Mouse (Mus musculus) neutrophil, adult 5-6 weeks (primary cell): ENCODE data around the gene Frmpd2. TPM values are rescaled to one million over a fixed set of nuclear protein-coding genes. Genes with fewer than 3 reads are reported as not detected.

Source experiments
- ATAC-seq: fragments of 151-379, 151-347 bp; 2 replicates; pipeline ENCODE4 v1.8.0; 2017; ENCODE audit warnings: mild to moderate bottlenecking, moderate TSS enrichment; ENCODE audit not compliant: insufficient number of reproducible peaks, poor library complexity, low FRiP score, severe bottlenecking; ENCODE audit errors: extremely low read depth
- total RNA-seq: library from RNA; stranded (forward); fragments of 200-1000 nt; gene quantifications from 2 replicates; pipeline ENCODE4 v1.2.3, GENCODE M21; 2017

Gene Frmpd2
- total RNA-seq, 1 experiment from 2014 or later: not detected

GRCm38 (mm10) chr14:33500631-33501030, 29.1 kb downstream of the Frmpd2 start:
- no peak for ATAC-seq

GRCm38 (mm10) chr14:33503311-33503710, 31.8 kb downstream of the Frmpd2 start:
- no peak for ATAC-seq

GRCm38 (mm10) chr14:33506696-33507095, 35.2 kb downstream of the Frmpd2 start:
- ATAC-seq: no peak

GRCm38 (mm10) chr14:33508660-33509059, 37.2 kb downstream of the Frmpd2 start:
- no peak for ATAC-seq

- ATAC-seq: no peak
These were observed 42.4 kb downstream of the Frmpd2 start for GRCm38 (mm10) chr14:33513877-33514276.

GRCm38 (mm10) chr14:33514756-33515285, 43.3 kb downstream of the Frmpd2 start:
- ATAC-seq: no peak

GRCm38 (mm10) chr14:33521538-33521937, 50.0 kb downstream of the Frmpd2 start:
- no peak for ATAC-seq

- no peak for ATAC-seq
These were observed 53.9 kb downstream of the Frmpd2 start for GRCm38 (mm10) chr14:33525272-33525983.

GRCm38 (mm10) chr14:33526621-33527020, 55.1 kb downstream of the Frmpd2 start:
- no peak for ATAC-seq

- no peak for ATAC-seq
These were observed 56.4 kb downstream of the Frmpd2 start for GRCm38 (mm10) chr14:33527938-33528337.

- ATAC-seq: no peak
These were observed 59.9 kb downstream of the Frmpd2 start for GRCm38 (mm10) chr14:33531331-33531912.

GRCm38 (mm10) chr14:33532792-33533191, 61.3 kb downstream of the Frmpd2 start:
- no peak for ATAC-seq

GRCm38 (mm10) chr14:33533516-33533915, 62.0 kb downstream of the Frmpd2 start:
- ATAC-seq: no peak

- no peak for ATAC-seq
These were observed 63.8 kb downstream of the Frmpd2 start for GRCm38 (mm10) chr14:33535317-33535716.

- no peak for ATAC-seq
These were observed 68.2 kb downstream of the Frmpd2 start for GRCm38 (mm10) chr14:33539559-33540167.

GRCm38 (mm10) chr14:33545565-33546143, 74.2 kb downstream of the Frmpd2 start:
- ATAC-seq: no peak

- no peak for ATAC-seq
These were observed 77.2 kb downstream of the Frmpd2 start for GRCm38 (mm10) chr14:33548650-33549049.

GRCm38 (mm10) chr14:33549856-33550255, 78.4 kb downstream of the Frmpd2 start:
- no peak for ATAC-seq

- ATAC-seq: no peak
These were observed 99.2 kb downstream of the Frmpd2 start for GRCm38 (mm10) chr14:33570737-33571136.

- ATAC-seq: no peak
These were observed 102.1 kb downstream of the Frmpd2 start for GRCm38 (mm10) chr14:33573643-33574042.
